Mouse (Mus musculus): ENCODE measurements around the gene Masp1.

DNA sequence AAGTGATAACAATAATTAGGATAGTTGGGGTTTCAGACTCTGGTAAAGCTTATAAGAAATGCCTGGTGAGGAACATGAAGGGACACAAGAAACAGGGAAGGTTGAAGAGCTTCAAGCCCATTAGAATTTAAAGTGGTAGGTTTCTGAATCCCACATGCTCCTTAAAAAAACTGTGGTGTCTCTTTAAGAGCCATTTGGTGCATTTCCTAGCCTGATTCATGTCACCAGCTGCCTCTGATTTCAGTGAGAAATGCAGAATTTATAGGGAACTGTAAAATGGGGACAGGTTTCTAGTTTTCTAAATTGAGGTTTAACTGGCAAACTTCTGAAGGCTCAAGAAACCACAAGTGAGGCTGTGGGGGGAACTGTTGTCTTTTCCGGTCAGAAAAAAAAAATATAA, 844 bp downstream of the Masp1 start:
- no peak for TF ChIP-seq TAL1 (IDR thresholded peaks at IDR 0.05; ENCODE audit: low read length)
- TF ChIP-seq GATA1 (IDR thresholded peaks at IDR 0.05; ENCODE audit: low read length) = no peak

Measured in erythroblast, embryonic 14.5 days (primary cell).